Mouse (Mus musculus) olfactory bulb, adult 2 months (tissue): Measurements from ENCODE around the gene Hacl1.

Experiments
- CTCF ChIP-seq: fragments of 200-500 bp; IDR thresholded peaks from 2 replicates; pipeline ENCODE4 v1.5.1; 2012; ENCODE audit warnings: low read depth, mild to moderate bottlenecking, low read length, moderate library complexity; ENCODE audit not compliant: insufficient read depth
- POLR2A ChIP-seq: fragments of 200-500 bp; IDR thresholded peaks from 2 replicates; pipeline ENCODE4 v1.6.1; 2012; ENCODE audit warnings: mild to moderate bottlenecking, low read depth, low read length, moderate library complexity; ENCODE audit not compliant: insufficient read depth

DNA sequence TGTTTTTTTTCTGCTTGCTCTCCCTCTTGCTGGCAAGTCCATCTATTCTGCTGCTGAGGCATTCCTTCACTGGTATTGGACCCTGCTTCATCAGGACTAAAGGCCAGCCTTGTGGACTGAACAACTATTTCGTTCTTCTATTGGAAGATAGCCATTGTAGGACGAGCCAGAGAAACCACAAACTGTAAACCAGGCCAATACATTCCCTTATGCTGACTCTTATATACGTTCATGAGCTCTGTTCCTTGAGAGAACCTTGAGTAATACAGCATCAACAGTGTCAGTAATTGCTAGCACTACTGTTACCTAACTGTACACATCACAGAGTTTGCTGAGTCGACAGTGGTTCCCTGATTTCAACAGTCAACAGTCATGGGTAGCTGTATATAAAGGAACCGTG lies 27.4 kb downstream of the Hacl1 start:
- TF ChIP-seq CTCF (no peak), POLR2A (no peak)
